Mouse (Mus musculus) spleen, adult 2 months (tissue): ENCODE measurements at regions not wholly inside any gene's neighbourhood (a gene's known extent, or its start where the extent isn't known, plus 50 kb on each side); places are given as distances from the start of the nearest gene placed in this dataset.

Source experiments
- CTCF ChIP-seq: fragments of 200-500 bp; IDR thresholded peaks from 2 replicates; pipeline ENCODE4 v1.5.1; 2011; ENCODE audit warnings: mild to moderate bottlenecking, inconsistent platforms; ENCODE audit not compliant: insufficient read depth, insufficient read length, insufficient replicate concordance; ENCODE audit errors: extremely low read depth
- POLR2A ChIP-seq: fragments of 200-500 bp; IDR thresholded peaks from 2 replicates; pipeline ENCODE4 v1.6.1; 2011; ENCODE audit warnings: low read depth, low read length, inconsistent platforms

GRCm38 (mm10) chr17:76083536-76083935 is 531.8 kb upstream of the Fam98a start:
- TF ChIP-seq CTCF (no peak), POLR2A (no peak)
